Mouse (Mus musculus): ENCODE results near the gene Osbpl3. TPM values are rescaled to one million over a fixed set of nuclear protein-coding genes. Genes with fewer than 3 reads are reported as not detected.
A peak's percentile ranks its signal among the peaks of the same experiment; 100 is the strongest.

Osbpl3 gene
- total RNA-seq (2017), result 13.1 and 15.4 TPM in 2 replicates

DNA sequence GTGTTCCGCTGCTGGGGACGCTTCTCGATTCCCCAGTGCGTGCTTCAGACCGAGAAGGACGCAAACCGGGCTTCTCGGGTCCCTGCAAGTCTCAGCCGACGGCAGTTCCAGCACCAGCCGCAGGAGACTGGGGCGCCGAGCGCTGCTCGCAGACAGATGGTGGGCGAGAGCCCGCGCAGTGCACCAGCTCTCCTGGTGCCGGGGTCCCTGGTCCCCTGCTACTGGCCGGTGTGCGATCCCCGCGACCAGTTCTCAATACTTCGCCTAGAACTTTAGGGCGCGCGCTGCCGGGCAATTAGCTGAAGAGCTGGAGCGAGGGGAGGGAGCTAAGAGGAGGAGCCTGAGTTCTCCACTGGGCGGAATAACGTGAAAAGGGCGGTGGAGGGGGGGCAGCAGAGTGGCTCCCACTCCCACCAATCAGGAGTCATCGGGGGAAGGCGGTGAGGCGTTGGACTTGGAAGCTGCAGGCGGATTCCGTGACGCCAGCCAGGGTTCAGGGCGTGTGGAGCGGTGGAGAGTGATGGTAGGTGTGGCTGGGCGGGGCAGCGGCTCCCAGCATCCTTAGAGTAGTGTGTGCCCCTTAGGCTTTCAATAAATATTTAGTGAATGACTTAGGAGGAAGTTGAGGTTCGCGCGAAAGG, at the start of gene Osbpl3:
Osbpl3 (minus strand) TSS at position 373 of the 641 bp plus-strand sequence.
- ATAC-seq (replicated peaks; ENCODE audit: low read depth, poor library complexity, severe bottlenecking), result peak; percentile 88

DNA sequence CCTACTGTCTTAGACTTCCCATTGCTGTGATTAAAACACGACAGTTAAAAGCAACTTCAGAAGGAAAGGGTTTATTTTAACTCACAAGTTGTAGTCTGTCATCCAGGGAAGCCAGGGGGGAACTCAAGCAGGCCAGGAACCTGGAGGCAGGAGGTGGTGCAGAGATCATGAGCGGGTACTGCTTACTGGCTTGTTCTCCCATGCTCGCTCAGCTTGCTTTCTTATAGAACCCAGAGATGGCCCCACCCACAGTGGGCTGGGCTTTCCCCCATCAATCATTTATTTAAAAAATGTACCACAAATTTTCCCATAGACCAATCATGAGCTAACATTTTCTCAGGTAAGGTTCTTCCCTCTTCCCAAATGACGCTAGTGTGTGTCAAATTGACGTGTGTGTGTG, 49.5 kb upstream of the Osbpl3 start:
- no peak for ATAC-seq (replicated peaks; ENCODE audit: low read depth, poor library complexity, severe bottlenecking)

DNA sequence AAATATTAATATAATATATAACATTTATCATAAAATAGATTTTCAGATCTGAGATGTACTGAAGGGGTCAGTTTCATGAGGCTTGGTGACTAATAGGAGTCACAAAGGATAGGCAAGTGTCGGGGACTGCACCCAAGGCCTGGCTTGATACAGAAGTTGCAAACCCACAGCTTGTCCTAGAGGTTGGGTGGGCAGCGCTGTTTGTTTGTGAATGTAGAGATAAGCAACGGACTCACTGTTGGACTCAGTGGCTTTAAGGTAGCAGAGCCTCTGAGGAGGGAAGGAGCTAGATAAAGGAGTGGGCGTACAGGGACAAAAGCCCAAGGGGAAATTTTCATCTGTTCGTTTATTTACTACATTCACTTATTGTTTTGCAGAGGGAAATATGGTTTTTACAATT, 48.7 kb upstream of the Osbpl3 start:
- ATAC-seq (replicated peaks; ENCODE audit: low read depth, poor library complexity, severe bottlenecking), result no peak

DNA sequence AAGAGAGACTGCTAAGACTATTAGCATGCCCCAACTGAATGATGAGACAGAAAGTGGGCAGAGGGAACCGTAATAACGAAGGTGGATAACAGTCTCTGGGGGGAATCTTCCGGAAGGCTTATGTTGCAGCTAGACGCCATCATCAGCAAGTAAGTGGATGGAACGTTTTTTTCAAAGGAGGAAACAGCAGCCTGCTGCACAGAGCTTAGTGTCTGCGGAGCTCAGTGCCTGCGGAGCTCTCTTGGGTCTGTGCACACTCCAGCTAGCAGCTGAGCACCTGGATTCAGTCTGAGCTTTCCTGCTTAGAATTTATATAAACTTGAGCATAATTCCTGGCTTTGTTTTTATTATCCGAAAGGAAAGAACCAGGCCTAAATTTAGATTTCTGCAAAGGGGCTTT, 47.8 kb upstream of the Osbpl3 start:
- no peak for ATAC-seq (replicated peaks; ENCODE audit: low read depth, poor library complexity, severe bottlenecking)

DNA sequence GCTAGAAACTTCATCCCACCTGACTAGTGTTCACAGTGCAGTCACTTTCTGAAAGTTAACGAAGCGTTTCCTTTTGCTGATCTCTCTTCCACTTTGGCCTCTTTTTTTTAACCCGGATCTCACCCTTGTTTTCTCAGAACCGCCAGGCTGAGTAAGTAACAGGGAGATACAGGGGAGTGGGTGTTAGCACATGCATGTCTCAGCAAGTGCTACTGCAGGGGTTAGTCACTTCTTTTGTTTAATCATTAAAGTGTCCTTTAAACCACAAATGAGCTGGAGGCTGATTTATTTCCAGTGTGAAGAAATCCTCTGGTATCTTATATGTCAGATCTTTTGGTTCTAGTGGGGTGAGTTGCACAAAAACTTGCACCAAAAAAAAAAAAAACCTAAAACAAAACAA, 47.0 kb upstream of the Osbpl3 start:
- no peak for ATAC-seq (replicated peaks; ENCODE audit: low read depth, poor library complexity, severe bottlenecking)

DNA sequence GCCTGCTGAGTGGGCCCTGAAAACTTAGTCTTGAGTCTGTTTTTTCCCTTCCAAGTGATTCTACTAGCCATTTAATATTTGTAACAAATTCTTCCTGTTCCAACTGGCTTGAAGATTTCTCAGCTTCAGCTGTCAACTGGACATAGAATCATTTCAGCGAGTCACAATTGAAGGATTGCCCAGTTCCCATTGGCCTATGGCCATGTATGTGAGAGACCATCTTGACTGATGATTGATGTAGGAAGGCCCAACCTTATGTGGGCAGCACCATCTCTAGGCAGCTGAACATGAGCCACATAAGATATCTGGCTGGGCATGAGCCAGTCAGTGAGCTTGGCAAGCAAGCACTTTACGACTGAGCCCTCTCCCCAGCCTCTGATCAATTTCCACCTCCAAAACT, 42.3 kb upstream of the Osbpl3 start:
- no peak for ATAC-seq (replicated peaks; ENCODE audit: low read depth, poor library complexity, severe bottlenecking)

DNA sequence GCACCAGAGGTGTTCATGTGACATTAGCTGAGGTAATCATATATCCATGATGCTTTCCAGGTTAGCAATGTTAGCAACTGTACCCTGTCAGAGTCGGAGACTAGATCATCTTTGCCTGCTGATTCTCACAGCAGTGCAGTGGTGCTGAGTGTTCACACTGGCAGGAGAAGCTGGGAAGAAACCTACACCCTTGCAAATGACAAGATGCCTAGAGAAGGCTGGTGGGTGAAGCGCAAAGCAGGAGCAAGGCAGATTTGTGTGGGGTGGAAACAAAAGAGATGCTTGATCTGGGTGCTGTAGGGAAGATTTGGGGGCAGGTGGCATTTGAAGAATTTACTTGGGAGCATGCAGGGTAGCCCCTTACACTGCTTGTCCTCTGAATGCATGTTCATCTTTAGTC, 34.5 kb upstream of the Osbpl3 start:
- ATAC-seq (replicated peaks; ENCODE audit: low read depth, poor library complexity, severe bottlenecking), result no peak

DNA sequence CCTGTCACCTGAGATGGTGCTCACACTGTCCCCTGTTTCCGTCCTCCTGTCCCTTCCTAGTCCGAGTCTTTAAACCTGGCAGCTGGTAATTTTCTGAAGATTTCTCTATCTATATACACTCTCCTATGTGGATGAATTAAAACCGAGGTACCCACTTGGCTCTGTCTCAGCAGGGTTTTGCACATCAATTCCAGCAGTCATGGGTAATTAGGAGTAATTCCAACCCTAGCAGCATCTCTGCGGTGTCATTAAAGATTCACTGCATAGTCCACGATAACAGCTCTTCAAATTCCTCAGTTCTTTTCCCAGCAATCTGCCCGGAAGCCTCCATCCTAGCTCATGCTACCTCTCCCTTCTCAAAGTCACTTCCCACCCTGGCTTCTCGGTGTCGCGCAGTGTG, 33.4 kb upstream of the Osbpl3 start:
- ATAC-seq (replicated peaks; ENCODE audit: low read depth, poor library complexity, severe bottlenecking), result no peak

DNA sequence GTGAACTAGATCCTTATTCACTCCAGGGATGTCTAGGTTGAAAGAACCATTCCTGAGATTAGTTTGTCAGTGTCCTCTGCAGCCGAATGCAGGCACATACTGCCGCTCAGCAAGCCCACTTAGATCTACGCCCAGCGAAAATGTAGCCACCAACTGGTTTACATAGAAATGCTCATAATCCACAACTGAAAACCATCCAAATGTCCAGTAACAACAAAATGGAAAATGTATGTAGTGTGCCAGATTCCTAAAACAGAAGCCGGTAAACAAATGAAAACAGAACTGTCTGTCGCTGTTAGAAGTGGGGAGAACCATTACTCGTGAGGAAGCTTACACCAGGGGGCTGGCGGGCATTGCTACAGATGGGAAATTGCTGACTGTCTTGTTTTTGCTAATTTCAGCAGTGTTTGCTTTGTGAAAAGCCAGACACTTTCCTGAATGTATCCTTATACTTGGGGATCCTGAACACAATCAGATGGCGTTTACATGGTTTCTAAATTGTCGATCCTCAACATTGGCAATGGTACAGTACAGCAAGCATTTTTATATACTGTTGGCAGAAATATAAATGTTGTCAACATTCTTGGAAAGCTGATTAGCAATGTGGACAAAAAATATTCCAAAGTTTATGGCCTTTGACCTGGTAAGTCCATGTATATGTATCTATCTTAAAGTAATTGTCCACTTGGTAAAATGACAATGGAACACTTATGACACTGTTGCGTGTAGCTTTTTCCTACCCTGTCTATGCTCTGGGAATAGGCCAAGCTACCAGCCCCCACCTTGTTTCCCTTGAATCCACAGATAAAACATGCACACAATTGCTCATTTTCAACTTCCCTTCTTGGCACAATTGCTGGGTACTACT, 30.3 kb upstream of the Osbpl3 start:
- no peak for ATAC-seq (replicated peaks; ENCODE audit: low read depth, poor library complexity, severe bottlenecking)

DNA sequence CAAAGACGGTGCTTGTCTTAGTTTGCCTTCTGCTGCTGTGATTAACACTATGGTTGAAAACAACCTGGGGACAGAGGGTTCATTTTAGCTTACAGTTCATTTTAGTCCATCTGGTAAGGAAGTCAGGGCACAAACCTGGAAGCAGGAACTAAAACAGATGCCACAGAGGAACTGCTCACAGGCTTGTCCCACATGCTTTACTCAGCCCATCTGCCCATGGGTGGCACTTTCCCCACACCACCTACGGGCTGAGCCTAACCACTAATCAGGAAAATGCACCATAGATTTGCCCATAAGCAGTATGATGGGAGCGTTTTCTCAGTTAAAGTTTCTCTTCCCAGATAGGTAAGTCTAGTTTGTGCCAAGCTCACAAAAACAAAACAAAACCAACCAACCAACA, 27.4 kb upstream of the Osbpl3 start:
- ATAC-seq (replicated peaks; ENCODE audit: low read depth, poor library complexity, severe bottlenecking), result no peak

DNA sequence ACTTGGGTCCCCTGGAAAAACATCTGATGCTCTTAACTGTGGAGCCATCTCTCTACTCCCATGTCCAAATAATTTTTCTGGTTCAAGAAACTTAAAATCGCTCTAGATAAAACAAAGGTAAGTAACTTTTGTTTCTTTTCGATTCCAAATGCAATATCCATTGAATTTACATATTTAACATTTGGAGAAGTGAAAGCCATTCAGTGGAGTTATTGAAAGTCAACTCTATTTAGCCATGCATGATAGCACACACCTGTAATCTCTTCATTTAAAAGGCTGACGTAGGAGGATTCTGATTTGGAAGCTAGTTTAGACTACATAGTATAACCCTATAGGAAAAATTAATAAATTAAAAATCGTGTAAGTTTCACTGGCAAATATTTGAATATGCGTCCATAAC, 25.5 kb upstream of the Osbpl3 start:
- no peak for ATAC-seq (replicated peaks; ENCODE audit: low read depth, poor library complexity, severe bottlenecking)

DNA sequence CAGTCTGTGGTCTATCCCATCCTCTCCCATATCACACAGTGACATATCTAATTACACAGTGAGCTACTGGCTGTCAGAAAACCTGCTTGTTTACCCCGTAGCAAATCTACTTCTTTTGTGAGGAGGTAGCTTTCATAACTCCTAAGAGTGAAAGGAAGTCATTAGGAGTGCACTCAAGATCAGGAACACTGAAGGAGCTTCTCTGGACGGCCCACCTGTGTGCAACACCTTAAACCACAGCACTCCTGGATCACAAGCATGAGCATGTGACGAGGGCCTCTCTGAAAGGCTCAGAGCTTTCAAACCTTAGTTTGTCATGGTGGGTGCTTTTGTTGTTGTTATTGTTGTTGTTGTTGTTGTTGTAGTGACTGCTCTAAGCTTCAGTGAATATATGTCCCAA, 10.4 kb upstream of the Osbpl3 start:
- ATAC-seq (replicated peaks; ENCODE audit: low read depth, poor library complexity, severe bottlenecking), result no peak

DNA sequence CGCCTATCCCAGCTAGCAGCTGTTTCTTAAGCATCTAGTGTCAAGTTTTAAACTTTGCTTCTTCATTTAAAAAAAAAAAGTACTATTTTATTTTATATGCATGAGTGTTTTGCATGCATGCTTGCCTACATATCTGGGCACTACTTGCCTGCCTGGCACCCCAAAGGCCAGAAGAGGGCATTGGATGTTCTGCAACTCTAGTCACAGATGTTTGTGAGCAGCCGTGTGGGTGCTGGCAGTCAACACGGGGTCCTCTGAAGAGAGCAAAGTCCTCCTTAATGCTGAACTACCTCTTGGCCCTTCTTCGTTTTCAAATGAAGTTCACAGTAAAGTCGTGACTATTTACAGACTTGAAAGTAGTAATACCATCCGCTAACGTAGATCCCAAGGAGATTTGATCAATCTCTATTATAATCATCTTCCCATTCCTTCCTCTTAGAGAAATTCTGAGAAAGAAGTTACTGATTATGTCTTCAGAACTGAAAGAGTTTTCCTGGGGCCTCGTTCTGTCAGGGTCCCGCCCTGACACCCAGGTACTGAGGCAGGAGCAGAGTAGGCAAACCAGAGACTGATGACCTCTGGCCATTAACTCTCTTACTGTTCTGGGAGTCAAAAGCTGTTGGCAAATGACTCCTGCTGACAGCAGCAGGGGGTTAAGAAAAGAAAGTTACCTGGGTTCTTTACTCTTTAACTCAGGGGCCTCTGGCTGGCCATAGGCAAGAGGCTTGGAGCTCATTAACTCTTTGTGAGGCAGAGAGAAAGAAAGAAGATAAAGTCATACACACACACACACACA, 8.9 kb upstream of the Osbpl3 start:
- ATAC-seq (replicated peaks; ENCODE audit: low read depth, poor library complexity, severe bottlenecking), result no peak

DNA sequence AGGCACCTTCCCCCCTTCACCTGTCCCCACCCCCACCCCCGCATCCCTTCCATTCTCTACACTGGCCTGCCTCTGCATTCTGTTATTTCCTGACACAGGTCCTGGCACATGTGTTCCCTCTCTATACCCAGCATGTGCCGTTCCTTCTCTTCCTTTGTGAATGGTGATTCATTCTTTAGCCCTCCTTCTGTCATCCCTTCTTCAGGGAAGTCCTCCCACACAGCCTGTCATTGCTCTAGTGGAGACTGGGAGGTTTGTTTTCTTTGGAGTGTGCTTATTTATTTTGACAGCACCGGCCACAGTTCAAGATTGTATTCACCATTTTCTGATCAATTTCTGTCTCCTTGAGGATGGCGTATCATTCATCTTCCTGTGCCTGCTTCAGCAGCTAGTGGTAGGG, 6.0 kb upstream of the Osbpl3 start:
- no peak for ATAC-seq (replicated peaks; ENCODE audit: low read depth, poor library complexity, severe bottlenecking)

DNA sequence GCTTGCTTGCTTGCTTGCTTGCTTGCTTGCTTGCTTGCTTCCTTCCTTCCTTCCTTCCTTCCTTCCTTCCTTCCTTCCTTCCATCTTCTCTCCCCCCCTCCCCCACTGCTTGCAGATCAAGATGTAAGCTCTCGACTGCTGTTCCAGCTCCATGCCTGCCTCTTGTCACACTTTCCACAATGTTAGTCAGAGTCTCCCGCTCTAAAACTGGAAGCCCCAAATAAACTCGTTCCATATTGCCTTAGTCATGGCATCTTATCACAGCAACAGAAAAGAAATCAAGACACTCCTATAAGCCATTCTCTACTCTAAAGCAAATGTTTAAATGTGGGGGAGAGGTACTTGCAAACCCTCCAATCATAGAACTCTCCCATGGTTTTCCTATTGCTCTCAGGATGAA, 5.6 kb upstream of the Osbpl3 start:
- ATAC-seq (replicated peaks; ENCODE audit: low read depth, poor library complexity, severe bottlenecking), result no peak

DNA sequence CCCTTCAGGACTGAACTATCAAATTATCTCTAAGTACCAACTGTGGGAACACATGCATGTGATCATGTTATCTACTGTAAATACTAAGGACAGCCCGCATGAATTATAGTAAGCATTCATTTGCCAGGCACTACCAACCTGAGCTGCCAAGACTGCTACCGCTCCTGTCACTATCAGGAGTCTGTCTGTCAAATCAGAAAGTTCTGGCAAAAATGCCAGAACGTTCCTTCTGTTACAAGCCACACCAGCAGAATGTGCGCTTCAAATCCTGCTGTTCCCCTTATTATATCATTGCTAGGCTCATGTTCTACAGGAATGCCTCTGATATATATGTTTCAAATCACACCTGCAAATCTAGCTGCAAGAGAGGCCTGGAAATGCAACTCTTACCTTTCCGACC, 4.6 kb upstream of the Osbpl3 start:
- no peak for ATAC-seq (replicated peaks; ENCODE audit: low read depth, poor library complexity, severe bottlenecking)

DNA sequence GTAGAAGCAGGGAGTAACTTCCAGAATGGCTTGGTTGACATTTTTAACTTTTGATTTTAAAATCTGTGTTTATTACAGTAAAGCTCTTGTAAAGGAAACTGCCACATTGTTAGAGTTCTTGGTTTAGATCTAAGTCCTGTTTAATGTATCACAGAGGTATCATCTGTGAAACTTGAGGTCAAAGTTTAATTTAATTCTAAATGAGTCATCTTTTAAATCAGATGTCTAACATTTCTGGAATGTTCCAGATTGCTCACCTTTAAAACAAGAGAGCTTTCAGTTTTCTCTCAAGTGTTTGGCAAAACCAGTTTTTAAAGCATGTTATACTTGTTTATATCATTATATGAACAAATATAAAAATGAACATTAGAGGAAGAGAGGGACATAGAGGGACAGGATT, 4.2 kb upstream of the Osbpl3 start:
- no peak for ATAC-seq (replicated peaks; ENCODE audit: low read depth, poor library complexity, severe bottlenecking)

DNA sequence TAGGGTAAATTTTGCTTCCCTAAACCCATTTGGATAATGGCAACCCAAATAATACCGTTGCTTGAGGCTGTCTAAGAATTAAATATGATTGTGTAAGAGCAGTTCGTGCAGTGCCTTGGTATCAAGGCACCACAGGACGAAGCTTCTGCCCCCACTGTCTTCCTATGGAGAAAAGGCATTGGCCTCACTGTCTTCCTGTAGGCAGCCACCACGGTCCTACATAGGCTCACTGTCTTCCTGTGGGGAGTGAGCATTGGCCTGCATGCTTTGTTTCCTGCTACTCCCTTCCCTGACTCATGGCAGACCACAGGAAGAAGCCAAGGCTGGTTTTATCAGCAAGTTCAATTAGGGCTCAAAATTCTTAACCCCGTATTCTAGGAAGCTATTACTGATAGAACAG, 3.3 kb upstream of the Osbpl3 start:
- peak; percentile 4; the same call in 1 of the 2 replicates for ATAC-seq (replicated peaks; ENCODE audit: low read depth, poor library complexity, severe bottlenecking)

DNA sequence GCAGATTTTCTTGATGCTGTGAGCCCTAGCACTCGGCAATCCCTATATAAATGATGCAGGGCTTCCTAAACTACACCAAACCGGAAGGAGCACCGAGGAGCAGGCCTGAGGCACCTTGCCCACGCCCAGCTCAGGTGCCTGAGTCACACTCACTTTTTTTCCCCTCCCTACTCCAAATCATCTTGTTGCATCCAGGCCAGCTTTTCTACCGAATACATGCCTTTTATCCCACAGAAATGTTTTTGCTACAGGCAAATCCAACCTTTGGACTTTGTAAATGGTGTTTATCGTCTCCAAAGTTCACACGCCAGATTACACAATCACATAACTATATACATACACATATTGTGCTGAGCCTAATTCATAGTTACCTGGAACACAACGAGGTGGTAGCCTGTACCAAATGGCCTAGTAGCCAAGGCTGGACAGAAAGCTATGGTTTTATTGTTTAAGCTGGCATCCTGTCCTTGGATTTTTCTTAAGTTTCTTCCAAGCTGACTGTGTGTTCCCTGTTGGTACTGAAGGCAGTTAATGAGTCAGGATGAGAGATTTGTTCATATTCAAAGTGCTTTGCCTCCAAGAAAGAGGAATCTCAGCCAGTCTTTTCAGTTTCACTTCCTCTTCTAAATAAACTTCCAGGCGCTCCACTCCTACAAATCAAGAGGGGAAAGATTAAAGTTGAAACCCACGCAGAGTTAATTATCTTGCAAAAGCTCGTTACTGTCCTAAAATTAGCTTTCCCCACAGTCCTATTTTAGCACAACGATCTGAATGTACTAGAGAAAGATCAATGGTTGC, 1.7 kb upstream of the Osbpl3 start:
- no peak for ATAC-seq (replicated peaks; ENCODE audit: low read depth, poor library complexity, severe bottlenecking)

DNA sequence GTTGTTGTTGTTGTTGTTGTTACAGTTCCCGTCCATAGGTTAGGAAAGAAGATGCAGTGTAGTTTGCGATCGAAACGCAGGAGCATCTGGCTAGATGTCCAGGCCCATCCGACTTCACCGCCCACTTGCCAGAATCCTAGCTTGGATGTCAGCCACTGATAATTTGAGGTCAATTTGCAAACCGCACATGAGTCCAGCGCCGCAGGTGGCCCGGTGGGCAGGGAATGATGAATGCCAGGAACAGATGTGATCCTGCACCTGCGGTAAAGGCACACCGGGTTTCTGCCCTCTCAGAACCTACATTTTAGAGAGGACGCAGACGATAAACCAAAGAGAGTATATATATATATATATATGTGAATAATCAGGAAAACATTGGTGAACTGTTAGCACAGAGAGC, 705 bp upstream of the Osbpl3 start:
- ATAC-seq (replicated peaks; ENCODE audit: low read depth, poor library complexity, severe bottlenecking), result no peak
